Mouse (Mus musculus) forebrain, embryonic 15.5 days (tissue): ENCODE measurements around the gene Gucd1. TPM values are rescaled to one million over a fixed set of nuclear protein-coding genes. Genes with fewer than 3 reads are reported as not detected.
A peak's percentile ranks its signal among the peaks of the same experiment; 100 is the strongest.
"Not testable (repeated sequence)": the region's sequence is repeated elsewhere in the genome, so short reads cannot be mapped to it uniquely, and the experiment has no call there.

Experiments used
- ATAC-seq: fragments of 200-750 bp; cut with Nextera tagmentation; replicated peaks from 2 replicates; pipeline ENCODE4 v1.8.0; 2017; ENCODE audit warnings: mild to moderate bottlenecking, moderate TSS enrichment, moderate library complexity
- H3K27ac ChIP-seq: fragments of 300-500 bp; sonication (generic); replicated peaks from 2 replicates; pipeline ENCODE4 v1.5.1; 2015; ENCODE audit warnings: mild to moderate bottlenecking, inconsistent platforms
- H3K27me3 ChIP-seq: fragments of 300-500 bp; sonication (generic); 2 replicates; pipeline ENCODE4 v1.6.1; 2015; ENCODE audit warnings: inconsistent platforms
- H3K36me3 ChIP-seq: fragments of 300-500 bp; sonication (generic); 2 replicates; pipeline ENCODE4 v1.6.1; 2015; ENCODE audit warnings: mild to moderate bottlenecking, inconsistent platforms
- H3K4me1 ChIP-seq: fragments of 300-500 bp; sonication (generic); 2 replicates; pipeline ENCODE4 v1.6.1; 2015; ENCODE audit warnings: inconsistent platforms
- H3K4me2 ChIP-seq: fragments of 300-500 bp; sonication (generic); replicated peaks from 2 replicates; pipeline ENCODE4 v1.6.1; 2015; ENCODE audit warnings: mild to moderate bottlenecking, inconsistent platforms
- H3K4me3 ChIP-seq: fragments of 300-500 bp; sonication (generic); 2 replicates; pipeline ENCODE4 v1.5.1; 2015; ENCODE audit warnings: mild to moderate bottlenecking, inconsistent platforms
- H3K9ac ChIP-seq: fragments of 300-500 bp; sonication (generic); replicated peaks from 2 replicates; pipeline ENCODE4 v1.6.1; 2015; ENCODE audit warnings: mild to moderate bottlenecking, inconsistent platforms
- H3K9me3 ChIP-seq: fragments of 300-500 bp; sonication (generic); 2 replicates; pipeline ENCODE4 v1.6.1; 2016; ENCODE audit warnings: inconsistent platforms
- WGBS: fragments of 180-500 bp; shearing (Covaris S2); methylation state at CpG from one replicate; pipeline ENCODE4 v1.1.7; 2015; ENCODE audit warnings: mixed read lengths; 5-methylcytosine and 5-hydroxymethylcytosine counted together
- polyA plus RNA-seq: library from polyadenylated mRNA; unstranded; fragments of >200 nt; fragmentation: Nextera tagmentation; extraction: Ambion mirVana; gene quantifications from 2 replicates; pipeline ENCODE4 v1.2.1, GENCODE M21; 2015

Gene Gucd1
- polyA plus RNA-seq, 1 experiment from 2014 or later, result 20.1 TPM

GRCm38 (mm10) chr10:75499214-75499613, 18.6 kb downstream of the Gucd1 start:
- H3K4me2 ChIP-seq, H3K36me3 ChIP-seq, H3K4me1 ChIP-seq, H3K27me3 ChIP-seq, H3K27ac ChIP-seq, ATAC-seq, H3K9ac ChIP-seq, H3K9me3 ChIP-seq, H3K4me3 ChIP-seq: not testable (repeated sequence)
- WGBS, result 89% methylated on average over 7 of the region's 7 CpGs

- Histone ChIP-seq H3K9ac (no peak overlapping the region), H3K4me2 (no peak overlapping the region), H3K4me1 (no peaks in the 10 kb centered on the region), H3K36me3 (no peaks in the 10 kb centered on the region), H3K9me3 (no peaks in the 10 kb centered on the region), H3K27ac (no peak overlapping the region), H3K4me3 (no peak overlapping the region), H3K27me3 (no peaks in the 10 kb centered on the region)
- no peak for ATAC-seq
Measured at GRCm38 (mm10) chr10:75495921-75496320, 21.9 kb downstream of the Gucd1 start.

- ATAC-seq, result no peak
- H3K4me1 ChIP-seq, result no peaks in the 10 kb centered on the region
- H3K9me3 ChIP-seq, result no peaks in the 10 kb centered on the region
- whole genome bisulfite sequencing, result 77% methylated on average over 6 of the region's 6 CpGs
- no peak overlapping the region for H3K9ac ChIP-seq
- no peaks in the 10 kb centered on the region for H3K36me3 ChIP-seq
- no peaks in the 10 kb centered on the region for H3K27me3 ChIP-seq
- H3K4me3 ChIP-seq, result no peak overlapping the region
- no peak overlapping the region for H3K27ac ChIP-seq
- H3K4me2 ChIP-seq, result no peak overlapping the region
Measured at GRCm38 (mm10) chr10:75495304-75495703, 22.5 kb downstream of the Gucd1 start.

- Histone ChIP-seq H3K9me3 (no peaks in the 10 kb centered on the region), H3K27ac (no peak overlapping the region), H3K36me3 (no peaks in the 10 kb centered on the region), H3K4me3 (no peak overlapping the region), H3K27me3 (no peaks in the 10 kb centered on the region), H3K4me1 (no peaks in the 10 kb centered on the region), H3K4me2 (no peak overlapping the region), H3K9ac (no peak overlapping the region)
- WGBS, result 76% methylated on average over 2 of the region's 2 CpGs
- no peak for ATAC-seq
Measured at GRCm38 (mm10) chr10:75491936-75492262, 25.9 kb downstream of the Gucd1 start.

GRCm38 (mm10) chr10:75491234-75491935, 26.4 kb downstream of the Gucd1 start:
- H3K4me3 ChIP-seq, result no peak overlapping the region
- H3K27ac ChIP-seq, result no peak overlapping the region
- no peaks in the 10 kb centered on the region for H3K4me1 ChIP-seq
- H3K27me3 ChIP-seq, result no peaks in the 10 kb centered on the region
- WGBS, result 66% methylated on average over 3 of the region's 3 CpGs
- no peak for ATAC-seq
- no peaks in the 10 kb centered on the region for H3K36me3 ChIP-seq
- no peaks in the 10 kb centered on the region for H3K9me3 ChIP-seq
- no peak overlapping the region for H3K4me2 ChIP-seq
- H3K9ac ChIP-seq, result no peak overlapping the region

GRCm38 (mm10) chr10:75490731-75491130, 27.0 kb downstream of the Gucd1 start:
- H3K4me3 ChIP-seq, result no peak overlapping the region
- no peaks in the 10 kb centered on the region for H3K4me1 ChIP-seq
- no peaks in the 10 kb centered on the region for H3K9me3 ChIP-seq
- WGBS, result 84% methylated on average over 2 of the region's 2 CpGs
- no peaks in the 10 kb centered on the region for H3K27me3 ChIP-seq
- no peak overlapping the region for H3K27ac ChIP-seq
- no peak for ATAC-seq
- no peak overlapping the region for H3K4me2 ChIP-seq
- H3K9ac ChIP-seq, result no peak overlapping the region
- H3K36me3 ChIP-seq, result no peaks in the 10 kb centered on the region

- Histone ChIP-seq H3K4me3 (no peak overlapping the region), H3K27ac (no peak overlapping the region), H3K9ac (no peak overlapping the region), H3K4me2 (no peak overlapping the region), H3K9me3 (no peaks in the 10 kb centered on the region), H3K4me1 (no peaks in the 10 kb centered on the region), H3K36me3 (no peaks in the 10 kb centered on the region), H3K27me3 (no peaks in the 10 kb centered on the region)
- 40% methylated on average over 2 of the region's 2 CpGs for WGBS
- ATAC-seq, result no peak
Measured at GRCm38 (mm10) chr10:75489522-75489921, 28.2 kb downstream of the Gucd1 start.

GRCm38 (mm10) chr10:75487131-75487530, 30.6 kb downstream of the Gucd1 start:
- Histone ChIP-seq H3K27me3 (no peaks in the 10 kb centered on the region), H3K36me3 (no peaks in the 10 kb centered on the region), H3K9ac (no peak overlapping the region), H3K4me3 (no peak overlapping the region), H3K27ac (no peak overlapping the region), H3K9me3 (no peaks in the 10 kb centered on the region), H3K4me1 (no peaks in the 10 kb centered on the region), H3K4me2 (no peak overlapping the region)
- ATAC-seq, result no peak
- WGBS, result 65% methylated on average over 3 of the region's 3 CpGs

- no peaks in the 10 kb centered on the region for H3K36me3 ChIP-seq
- H3K27me3 ChIP-seq, result no peaks in the 10 kb centered on the region
- H3K4me3 ChIP-seq, result no peak overlapping the region
- no peak overlapping the region for H3K4me2 ChIP-seq
- no peak overlapping the region for H3K9ac ChIP-seq
- no peaks in the 10 kb centered on the region for H3K4me1 ChIP-seq
- H3K27ac ChIP-seq, result no peak overlapping the region
- no peaks in the 10 kb centered on the region for H3K9me3 ChIP-seq
- peak; percentile 73; the same call in 1 of the 2 replicates for ATAC-seq
- WGBS, result 57% methylated on average over 9 of the region's 9 CpGs
Measured at GRCm38 (mm10) chr10:75486086-75486979, 31.4 kb downstream of the Gucd1 start.

- Histone ChIP-seq H3K4me1 (no peaks in the 10 kb centered on the region), H3K9me3 (no peaks in the 10 kb centered on the region), H3K4me3 (no peak overlapping the region), H3K4me2 (no peak overlapping the region), H3K27ac (no peak overlapping the region), H3K27me3 (no peaks in the 10 kb centered on the region), H3K36me3 (no peaks in the 10 kb centered on the region), H3K9ac (no peak overlapping the region)
- no peak for ATAC-seq
- 86% methylated on average over 6 of the region's 6 CpGs for WGBS
Measured at GRCm38 (mm10) chr10:75484767-75485166, 33.0 kb downstream of the Gucd1 start.

- WGBS, result 91% methylated on average over 6 of the region's 6 CpGs
- no peak for ATAC-seq
Measured at GRCm38 (mm10) chr10:75484066-75484465, 33.7 kb downstream of the Gucd1 start.

GRCm38 (mm10) chr10:75482919-75483483, 34.8 kb downstream of the Gucd1 start:
- Histone ChIP-seq H3K9me3 (no peaks in the 10 kb centered on the region), H3K4me1 (no peaks in the 10 kb centered on the region), H3K27me3 (no peaks in the 10 kb centered on the region), H3K27ac (no peak overlapping the region), H3K9ac (no peak overlapping the region), H3K36me3 (no peaks in the 10 kb centered on the region), H3K4me3 (no peak overlapping the region), H3K4me2 (no peak overlapping the region)
- no peak for ATAC-seq
- 85% methylated on average over 11 of the region's 11 CpGs for WGBS

More at GRCm38 (mm10) chr10:75484066-75484465, 33.7 kb downstream of the Gucd1 start:
- no peaks in the 10 kb centered on the region for H3K4me1 ChIP-seq
- no peaks in the 10 kb centered on the region for H3K9me3 ChIP-seq
- H3K9ac ChIP-seq, result no peak overlapping the region
- no peaks in the 10 kb centered on the region for H3K36me3 ChIP-seq
- H3K27me3 ChIP-seq, result no peaks in the 10 kb centered on the region
- no peak overlapping the region for H3K4me2 ChIP-seq
- H3K4me3 ChIP-seq, result no peak overlapping the region
- H3K27ac ChIP-seq, result no peak overlapping the region
